Mouse (Mus musculus) granulocyte monocyte progenitor cell, adult 5-6 weeks (primary cell): ENCODE measurements around the gene Zfp597. TPM values are rescaled to one million over a fixed set of nuclear protein-coding genes. Genes with fewer than 3 reads are reported as not detected.

Experiments
- total RNA-seq, 2 experiments: library from RNA; stranded (forward) in 1 of 2; stranded (reverse) in 1 of 2; fragments of 200-712, 200-1000 nt in 1 of 2; fragments of >200 nt in 1 of 2; fragmentation: Nextera tagmentation in 1 of 2; gene quantifications; 2 replicates each; pipeline ENCODE4 v1.2.3; 2014 to 2017

Zfp597 gene
- total RNA-seq, 2 experiments from 2014 or later: 8.2 to 9.9 TPM

Other genes starting within 250 kb of the Zfp597 start
- gene Mefv, start 166.5 kb downstream of the Zfp597 start, total RNA-seq (2014; fragmentation: Nextera tagmentation): 41.7 and 43.9 TPM in 2 replicates
- gene Mefv, start 166.5 kb downstream of the Zfp597 start, total RNA-seq (2017): 61.1 and 63.4 TPM in 2 replicates
- 26.5 and 43.4 TPM in 2 replicates for gene Zfp263, start 140.5 kb downstream of the Zfp597 start, total RNA-seq (2014; fragmentation: Nextera tagmentation)
- 44.7 and 56.1 TPM in 2 replicates for gene Zfp263, start 140.5 kb downstream of the Zfp597 start, total RNA-seq (2017)
- not detected in 2 replicates for gene Olfr15, start 53.7 kb downstream of the Zfp597 start, total RNA-seq (2014; fragmentation: Nextera tagmentation)
- not detected in 2 replicates for gene Olfr15, start 53.7 kb downstream of the Zfp597 start, total RNA-seq (2017)
- gene Zfp174, start 37.3 kb downstream of the Zfp597 start, total RNA-seq (2014; fragmentation: Nextera tagmentation): 0.64 and 1.4 TPM in 2 replicates
- gene Zfp174, start 37.3 kb downstream of the Zfp597 start, total RNA-seq (2017): 0.60 and 0.77 TPM in 2 replicates
- gene Naa60, start 12.2 kb downstream of the Zfp597 start, total RNA-seq (2014; fragmentation: Nextera tagmentation): 72.5 and 101 TPM in 2 replicates
- 33.9 and 34.1 TPM in 2 replicates for gene Naa60, start 12.2 kb downstream of the Zfp597 start, total RNA-seq (2017)
- 1.3 and 7.0 TPM in 2 replicates for gene Gm20695, start 87 bp upstream of the Zfp597 start, total RNA-seq (2014; fragmentation: Nextera tagmentation)
- 1.4 TPM in 1 of 2 replicates, not detected in the other for gene Gm20695, start 87 bp upstream of the Zfp597 start, total RNA-seq (2017)
- gene 1700037C18Rik, start 24.1 kb upstream of the Zfp597 start, total RNA-seq (2014; fragmentation: Nextera tagmentation): 0.77 and 1.6 TPM in 2 replicates
- gene 1700037C18Rik, start 24.1 kb upstream of the Zfp597 start, total RNA-seq (2017): 0.69 and 6.2 TPM in 2 replicates
- gene Cluap1, start 24.2 kb upstream of the Zfp597 start, total RNA-seq (2014; fragmentation: Nextera tagmentation): 23.1 and 23.8 TPM in 2 replicates
- 41.5 and 45.6 TPM in 2 replicates for gene Cluap1, start 24.2 kb upstream of the Zfp597 start, total RNA-seq (2017)
- gene Nlrc3, start 92.1 kb upstream of the Zfp597 start, total RNA-seq (2014; fragmentation: Nextera tagmentation): 1.0 and 1.4 TPM in 2 replicates
- 0.13 and 0.52 TPM in 2 replicates for gene Nlrc3, start 92.1 kb upstream of the Zfp597 start, total RNA-seq (2017)
- 29.0 and 43.4 TPM in 2 replicates for gene Slx4, start 119.2 kb upstream of the Zfp597 start, total RNA-seq (2014; fragmentation: Nextera tagmentation)
- 22.3 TPM in 2 replicates for gene Slx4, start 119.2 kb upstream of the Zfp597 start, total RNA-seq (2017)
- gene Dnase1, start 152.4 kb upstream of the Zfp597 start, total RNA-seq (2014; fragmentation: Nextera tagmentation): not detected in 2 replicates
- gene Dnase1, start 152.4 kb upstream of the Zfp597 start, total RNA-seq (2017): 0.04 TPM in 1 of 2 replicates, not detected in the other
- gene Trap1, start 193.3 kb upstream of the Zfp597 start, total RNA-seq (2014; fragmentation: Nextera tagmentation): 121 and 126 TPM in 2 replicates
- gene Trap1, start 193.3 kb upstream of the Zfp597 start, total RNA-seq (2017): 149 and 178 TPM in 2 replicates